8 mouse cellular contexts compared by ENCODE assay signal in genomic region chr6:87152461-87153230, GRCm38 (mm10). TPM values are rescaled to one million over a fixed set of nuclear protein-coding genes. Genes with fewer than 3 reads are reported as not detected.
DNase-seq lines count a peak whose midpoint lies in the region; ATAC-seq and TF ChIP-seq lines count a peak whose summit lies in the region.

No protein-coding gene starts in this region.

- no peak for TF ChIP-seq CTCF in intestine, postnatal 0 days (IDR thresholded peaks at IDR 0.05; ENCODE audit: low read depth)

- no peak overlapping the region for H3K9ac ChIP-seq in embryonic facial prominence, embryonic 15.5 days
- H3K9ac ChIP-seq in intestine, postnatal 0 days (ENCODE audit: low read depth, low read length) = no peak overlapping the region

- DNase-seq in CD8-positive naive resting alpha-beta T cell, adult 2 months (ENCODE audit: low read depth in 2 of 2, low spot score in 2 of 2) = peak; percentile 72 to 76
- DNase-seq in left cerebral cortex, adult 18-20 months (ENCODE audit: low spot score in 2 of 2) = no peak
- no peak for DNase-seq in kidney, adult 18-20 months
- DNase-seq in cerebellum, adult 9-10 months = no peak

- no peaks in the 10 kb centered on the region for H3K9me3 ChIP-seq in embryonic facial prominence, embryonic 15.5 days (replicated peaks)
- no peaks in the 10 kb centered on the region for H3K9me3 ChIP-seq in intestine, postnatal 0 days (ENCODE audit: control insufficient read depth)

- H3K4me3 ChIP-seq in embryonic facial prominence, embryonic 15.5 days (replicated peaks) = no peak overlapping the region
- H3K4me3 ChIP-seq in intestine, postnatal 0 days (ENCODE audit: low read depth, low read length) = no peak overlapping the region

- ATAC-seq in embryonic facial prominence, embryonic 15.5 days (ENCODE audit: insufficient number of reproducible peaks, low FRiP score, low TSS enrichment, low read depth) = peak; percentile 55
- peak; percentile 94 for ATAC-seq in inflammation-experienced regulatory T-cells, adult 6 months
- ATAC-seq in megakaryocyte-erythroid progenitor cell, adult 5-6 weeks (replicated peaks; ENCODE audit: low FRiP score, low TSS enrichment, poor library complexity, severe bottlenecking) = peak; percentile 97
- no peak for ATAC-seq in intestine, postnatal 0 days

- peaks cover 48% of the 10 kb centered on the region for H3K4me1 ChIP-seq in embryonic facial prominence, embryonic 15.5 days
- no peaks in the 10 kb centered on the region for H3K4me1 ChIP-seq in intestine, postnatal 0 days (replicated peaks; ENCODE audit: control insufficient read depth, insufficient read depth, low read length)

- no peak overlapping the region for H3K4me2 ChIP-seq in embryonic facial prominence, embryonic 15.5 days (replicated peaks)
- H3K4me2 ChIP-seq in intestine, postnatal 0 days (replicated peaks; ENCODE audit: low read depth) = no peak overlapping the region

- peaks cover 5% of the 10 kb centered on the region for H3K36me3 ChIP-seq in embryonic facial prominence, embryonic 15.5 days
- no peaks in the 10 kb centered on the region for H3K36me3 ChIP-seq in intestine, postnatal 0 days (ENCODE audit: control insufficient read depth, insufficient read depth)

- WGBS in embryonic facial prominence, embryonic 15.5 days = 46% methylated on average over 21 of the region's 21 CpGs
- WGBS in intestine, postnatal 0 days = 64% methylated on average over 21 of the region's 21 CpGs

- H3K27me3 ChIP-seq in embryonic facial prominence, embryonic 15.5 days = no peaks in the 10 kb centered on the region
- no peaks in the 10 kb centered on the region for H3K27me3 ChIP-seq in intestine, postnatal 0 days (replicated peaks; ENCODE audit: control insufficient read depth, insufficient read depth, low read length)

- peak overlapping the region; percentile 71 for H3K27ac ChIP-seq in embryonic facial prominence, embryonic 15.5 days (replicated peaks)
- H3K27ac ChIP-seq in intestine, postnatal 0 days (ENCODE audit: low read depth, low read length) = no peak overlapping the region

RNA-seq across cellular contexts. Expression of gene D6Ertd527e, which starts 48.1 kb away (rescaled TPM):
- 0.28 and 0.75 TPM in 2 replicates for polyA plus RNA-seq in embryonic facial prominence, embryonic 15.5 days (2015; fragmentation: Nextera tagmentation; extraction: Ambion mirVana)
- polyA plus RNA-seq in inflammation-experienced regulatory T-cells, adult 6 months (2017; shearing (Covaris generic)) = under 1 TPM in 2 of 3 experiments, not detected in 1; 0.20 to 0.80 TPM
- not detected in 2 replicates for total RNA-seq in megakaryocyte-erythroid progenitor cell, adult 5-6 weeks (2014; fragmentation: Nextera tagmentation)
- not detected in 2 replicates for total RNA-seq in megakaryocyte-erythroid progenitor cell, adult 5-6 weeks (2017)
- 0.18 and 0.25 TPM in 2 replicates for polyA plus RNA-seq in intestine, postnatal 0 days (2015; fragmentation: Nextera tagmentation; extraction: Ambion mirVana)
- not detected for total RNA-seq in left cerebral cortex, adult 18-20 months (2021)

Comparison
In these comparisons a context has a peak if more than half of its experiments do, and no peak if none do; other contexts are left out.
1. DNase-seq: peak in CD8-positive naive resting alpha-beta T cell, adult 2 months (2 of 2); none in left cerebral cortex, adult 18-20 months (0 of 2), kidney, adult 18-20 months (single experiment) and cerebellum, adult 9-10 months (single experiment).